Mouse (Mus musculus): ENCODE measurements at regions not wholly inside any gene's neighbourhood (a gene's known extent, or its start where the extent isn't known, plus 50 kb on each side); places are given as distances from the start of the nearest gene placed in this dataset.

DNA sequence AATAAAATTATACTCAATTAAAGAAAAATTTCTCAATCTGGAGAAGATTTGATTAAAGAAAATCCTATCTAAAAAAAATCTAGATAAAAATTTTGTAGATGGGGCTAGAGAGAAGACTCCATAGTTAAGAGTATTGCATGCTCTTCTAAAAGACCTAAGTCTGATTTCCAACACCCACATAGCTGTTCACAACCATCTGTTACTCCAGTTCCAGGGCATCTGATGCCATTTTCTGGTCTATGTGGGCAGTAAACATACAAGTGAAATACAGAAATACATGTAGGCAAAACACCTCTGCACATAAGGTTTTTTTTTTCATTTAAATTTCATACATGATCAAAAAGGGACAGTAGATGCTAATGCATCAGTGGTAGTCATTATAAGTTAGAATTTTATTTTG lies 418.4 kb upstream of the 5930422O12Rik start:
- no peak for DNase-seq (ENCODE audit: low spot score)
- Histone ChIP-seq H3K36me3 (ENCODE audit: insufficient read depth, low read length) (no peaks in the 10 kb centered on the region), H3K9me3 (replicated peaks; ENCODE audit: low read length) (no peaks in the 10 kb centered on the region), H3K4me3 (replicated peaks; ENCODE audit: low read depth, low read length) (no peak overlapping the region), H3K4me2 (ENCODE audit: low read length) (no peak overlapping the region), H3K4me1 (replicated peaks; ENCODE audit: insufficient read depth, low read length) (no peaks in the 10 kb centered on the region), H3K9ac (ENCODE audit: low read depth, low read length) (no peak overlapping the region), H3K27me3 (ENCODE audit: insufficient read depth, low read length) (no peaks in the 10 kb centered on the region), H3K27ac (no peak overlapping the region)
- no peak for ATAC-seq (replicated peaks; ENCODE audit: low FRiP score, low read depth)
- TF ChIP-seq CTCF (IDR thresholded peaks at IDR 0.05; ENCODE audit: low read depth) = no peak

DNA sequence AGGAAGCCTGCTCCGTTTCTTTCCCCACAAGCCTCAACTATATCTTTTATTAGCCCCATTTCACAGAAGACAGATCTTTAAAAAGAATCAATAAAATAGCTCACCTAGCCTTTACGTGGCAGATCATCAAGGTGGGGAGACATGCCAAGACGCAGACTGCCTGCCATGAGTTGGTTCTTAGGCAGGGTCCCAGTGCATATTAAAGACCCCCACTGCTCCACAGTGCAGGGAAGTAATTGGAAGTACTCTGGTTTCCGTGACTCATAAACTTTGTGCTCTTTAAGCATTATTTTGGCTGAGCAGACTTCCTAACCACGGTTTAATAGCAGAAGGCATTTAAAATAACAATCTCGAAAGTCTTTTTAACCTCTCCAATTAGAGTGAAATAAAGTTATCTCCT lies 415.7 kb upstream of the 5930422O12Rik start:
- WGBS = 62% methylated on average over 6 of the region's 6 CpGs
- no peak overlapping the region for H3K4me2 ChIP-seq (ENCODE audit: low read length)
- DNase-seq (ENCODE audit: low spot score) = no peak
- no peak overlapping the region for H3K27ac ChIP-seq
- H3K9ac ChIP-seq (ENCODE audit: low read depth, low read length) = no peak overlapping the region
- H3K9me3 ChIP-seq (replicated peaks; ENCODE audit: low read length) = no peaks in the 10 kb centered on the region
- H3K4me1 ChIP-seq (replicated peaks; ENCODE audit: insufficient read depth, low read length) = no peaks in the 10 kb centered on the region
- ATAC-seq (replicated peaks; ENCODE audit: low FRiP score, low read depth) = no peak
- H3K36me3 ChIP-seq (ENCODE audit: insufficient read depth, low read length) = no peaks in the 10 kb centered on the region
- no peaks in the 10 kb centered on the region for H3K27me3 ChIP-seq (ENCODE audit: insufficient read depth, low read length)
- no peak for TF ChIP-seq CTCF (IDR thresholded peaks at IDR 0.05; ENCODE audit: low read depth)
- H3K4me3 ChIP-seq (replicated peaks; ENCODE audit: low read depth, low read length) = no peak overlapping the region

DNA sequence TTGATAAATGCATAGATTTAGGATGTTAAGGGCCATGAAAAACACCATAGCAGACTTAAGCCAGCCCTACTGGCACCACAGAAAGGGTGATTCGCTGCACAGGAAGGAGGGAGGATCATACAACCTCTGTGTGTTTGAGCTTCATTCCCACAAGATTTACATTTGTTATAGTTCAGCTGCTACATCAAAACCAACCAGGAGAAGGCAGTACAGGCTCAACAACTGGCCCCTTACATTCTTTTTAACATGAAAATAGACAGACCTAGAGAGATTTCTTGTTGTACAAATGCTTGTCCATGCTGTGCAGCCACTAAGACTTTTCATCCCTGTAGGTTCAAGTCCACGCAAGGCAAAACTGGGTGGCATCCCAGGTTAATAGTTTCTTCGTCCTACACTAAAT lies 412.6 kb upstream of the 5930422O12Rik start:
- no peak overlapping the region for H3K27ac ChIP-seq
- peak; percentile 56 for TF ChIP-seq CTCF (IDR thresholded peaks at IDR 0.05; ENCODE audit: low read depth)
- peak; percentile 33 for DNase-seq (ENCODE audit: low spot score)
- no peak overlapping the region for H3K9ac ChIP-seq (ENCODE audit: low read depth, low read length)
- no peak for ATAC-seq (replicated peaks; ENCODE audit: low FRiP score, low read depth)
- 72% methylated on average over 3 of the region's 3 CpGs for WGBS
- no peaks in the 10 kb centered on the region for H3K36me3 ChIP-seq (ENCODE audit: insufficient read depth, low read length)
- H3K4me2 ChIP-seq (ENCODE audit: low read length) = no peak overlapping the region
- H3K4me1 ChIP-seq (replicated peaks; ENCODE audit: insufficient read depth, low read length) = no peaks in the 10 kb centered on the region
- no peaks in the 10 kb centered on the region for H3K27me3 ChIP-seq (ENCODE audit: insufficient read depth, low read length)
- H3K4me3 ChIP-seq (replicated peaks; ENCODE audit: low read depth, low read length) = no peak overlapping the region
- no peaks in the 10 kb centered on the region for H3K9me3 ChIP-seq (replicated peaks; ENCODE audit: low read length)

DNA sequence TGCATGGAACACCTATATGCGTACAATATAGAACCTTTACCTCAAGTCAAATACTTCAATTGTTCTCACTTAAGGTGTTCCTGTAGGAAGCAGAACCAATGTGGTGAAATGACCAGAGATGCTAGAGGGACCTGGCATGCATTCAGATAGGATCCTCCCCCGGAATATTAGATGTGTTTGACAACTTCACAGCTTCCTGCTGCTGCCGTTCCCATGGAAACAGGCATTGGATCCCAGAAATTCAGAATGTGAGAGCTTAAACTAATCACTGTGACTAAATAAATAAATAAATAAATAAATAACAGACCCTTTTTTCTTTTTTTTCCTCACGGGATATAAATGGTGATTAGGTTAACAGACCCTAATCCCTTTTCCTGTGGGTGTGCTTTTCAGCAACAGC lies 401.5 kb upstream of the 5930422O12Rik start:
- WGBS = 56% methylated on average over 4 of the region's 4 CpGs
- Histone ChIP-seq H3K9me3 (replicated peaks; ENCODE audit: low read length) (no peaks in the 10 kb centered on the region), H3K4me3 (replicated peaks; ENCODE audit: low read depth, low read length) (no peak overlapping the region), H3K9ac (ENCODE audit: low read depth, low read length) (no peak overlapping the region), H3K4me2 (ENCODE audit: low read length) (no peak overlapping the region), H3K36me3 (ENCODE audit: insufficient read depth, low read length) (no peaks in the 10 kb centered on the region), H3K27ac (no peak overlapping the region), H3K4me1 (replicated peaks; ENCODE audit: insufficient read depth, low read length) (no peaks in the 10 kb centered on the region), H3K27me3 (ENCODE audit: insufficient read depth, low read length) (no peaks in the 10 kb centered on the region)
- TF ChIP-seq CTCF (IDR thresholded peaks at IDR 0.05; ENCODE audit: low read depth) = no peak
- ATAC-seq (replicated peaks; ENCODE audit: low FRiP score, low read depth) (no peak), DNase-seq (ENCODE audit: low spot score) (no peak)

DNA sequence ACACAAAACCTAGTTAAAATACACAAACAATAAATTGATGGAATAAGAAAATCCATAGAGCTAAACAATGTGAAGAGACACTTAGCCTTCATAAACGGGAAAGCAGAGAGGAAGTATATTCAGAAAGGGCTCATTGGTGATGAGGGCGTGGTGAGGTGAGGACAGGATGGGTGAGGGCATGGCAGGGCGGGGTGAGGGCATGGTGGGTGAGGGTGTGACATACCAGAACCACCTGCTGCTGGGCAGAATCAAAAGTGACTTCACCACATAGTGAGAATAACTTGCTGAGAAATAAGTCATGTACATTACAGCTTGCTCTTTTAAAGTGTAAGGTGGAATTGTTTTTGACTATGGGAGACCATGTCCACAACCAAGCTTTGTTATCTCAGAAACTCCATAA lies 399.1 kb upstream of the 5930422O12Rik start:
- H3K27ac ChIP-seq = no peak overlapping the region
- H3K36me3 ChIP-seq (ENCODE audit: insufficient read depth, low read length) = no peaks in the 10 kb centered on the region
- no peak for DNase-seq (ENCODE audit: low spot score)
- H3K4me1 ChIP-seq (replicated peaks; ENCODE audit: insufficient read depth, low read length) = no peaks in the 10 kb centered on the region
- ATAC-seq (replicated peaks; ENCODE audit: low FRiP score, low read depth) = no peak
- H3K27me3 ChIP-seq (ENCODE audit: insufficient read depth, low read length) = no peaks in the 10 kb centered on the region
- 64% methylated on average over 3 of the region's 3 CpGs for WGBS
- TF ChIP-seq CTCF (IDR thresholded peaks at IDR 0.05; ENCODE audit: low read depth) = no peak
- no peak overlapping the region for H3K4me2 ChIP-seq (ENCODE audit: low read length)
- no peak overlapping the region for H3K9ac ChIP-seq (ENCODE audit: low read depth, low read length)
- no peaks in the 10 kb centered on the region for H3K9me3 ChIP-seq (replicated peaks; ENCODE audit: low read length)
- H3K4me3 ChIP-seq (replicated peaks; ENCODE audit: low read depth, low read length) = no peak overlapping the region

DNA sequence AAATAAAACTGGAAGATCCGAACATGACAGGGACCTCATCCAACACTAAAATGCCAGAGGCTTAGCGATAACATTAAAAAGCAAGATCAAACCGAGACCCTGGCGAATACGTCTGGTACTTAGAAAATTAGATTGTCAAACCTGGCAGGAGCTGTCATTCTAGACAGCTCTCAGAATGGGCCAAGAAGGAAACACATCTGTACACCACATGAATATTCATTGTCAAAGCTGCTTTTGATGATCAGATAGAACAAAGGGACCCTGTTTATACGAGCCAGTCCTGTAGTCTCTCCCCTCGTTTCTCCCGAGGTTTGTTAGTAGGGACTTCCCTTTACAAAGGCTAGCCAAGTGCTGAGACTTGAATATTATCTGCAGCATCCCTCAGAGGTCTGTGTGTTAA lies 376.5 kb upstream of the 5930422O12Rik start:
- no peaks in the 10 kb centered on the region for H3K27me3 ChIP-seq (ENCODE audit: insufficient read depth, low read length)
- DNase-seq (ENCODE audit: low spot score) (no peak), ATAC-seq (replicated peaks; ENCODE audit: low FRiP score, low read depth) (no peak)
- H3K4me1 ChIP-seq (replicated peaks; ENCODE audit: insufficient read depth, low read length) = no peaks in the 10 kb centered on the region
- no peak overlapping the region for H3K4me2 ChIP-seq (ENCODE audit: low read length)
- 0 out of 2 replicates have a peak, but pooled peaks cover 4% of the 10 kb centered on the region for H3K9me3 ChIP-seq (replicated peaks; ENCODE audit: low read length)
- TF ChIP-seq CTCF (IDR thresholded peaks at IDR 0.05; ENCODE audit: low read depth) = no peak
- 80% methylated on average over 8 of the region's 8 CpGs for WGBS
- no peaks in the 10 kb centered on the region for H3K36me3 ChIP-seq (ENCODE audit: insufficient read depth, low read length)
- H3K4me3 ChIP-seq (replicated peaks; ENCODE audit: low read depth, low read length) = no peak overlapping the region
- no peak overlapping the region for H3K9ac ChIP-seq (ENCODE audit: low read depth, low read length)
- H3K27ac ChIP-seq = no peak overlapping the region

DNA sequence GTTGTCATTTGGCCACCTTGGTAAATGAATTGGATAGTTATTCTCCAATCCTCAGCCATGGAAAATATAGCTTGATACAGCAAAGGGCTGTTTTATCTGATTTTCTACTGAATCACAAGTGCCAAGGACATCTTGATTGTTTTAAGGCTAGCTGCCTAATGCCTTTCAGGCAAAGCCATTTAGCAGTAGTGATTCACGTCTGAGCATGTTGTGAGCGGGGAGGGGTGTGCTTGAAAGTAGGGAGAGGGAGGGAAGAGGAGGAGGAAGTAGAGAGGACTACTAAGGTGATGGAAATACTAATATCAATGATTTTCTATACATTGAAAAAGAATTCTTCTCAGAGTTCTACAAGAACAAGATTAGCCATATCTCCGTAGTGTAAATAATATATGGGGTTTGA lies 362.9 kb upstream of the 5930422O12Rik start:
- Histone ChIP-seq H3K4me3 (replicated peaks; ENCODE audit: low read depth, low read length) (no peak overlapping the region), H3K36me3 (ENCODE audit: insufficient read depth, low read length) (no peaks in the 10 kb centered on the region), H3K9me3 (replicated peaks; ENCODE audit: low read length) (no peaks in the 10 kb centered on the region), H3K27me3 (ENCODE audit: insufficient read depth, low read length) (no peaks in the 10 kb centered on the region), H3K4me2 (ENCODE audit: low read length) (no peak overlapping the region), H3K4me1 (replicated peaks; ENCODE audit: insufficient read depth, low read length) (no peaks in the 10 kb centered on the region), H3K27ac (no peak overlapping the region), H3K9ac (ENCODE audit: low read depth, low read length) (no peak overlapping the region)
- no peak for TF ChIP-seq CTCF (IDR thresholded peaks at IDR 0.05; ENCODE audit: low read depth)
- ATAC-seq (replicated peaks; ENCODE audit: low FRiP score, low read depth) = no peak
- no peak for DNase-seq (ENCODE audit: low spot score)
- WGBS = 82% methylated on average over 3 of the region's 3 CpGs
